Mouse (Mus musculus) thymus, adult 2 months (tissue): ENCODE measurements around the gene Slf1.

ENCODE experiments used
- CTCF ChIP-seq: fragments of 200-500 bp; IDR thresholded peaks from 2 replicates; pipeline ENCODE4 v1.5.1; 2012; ENCODE audit warnings: mild to moderate bottlenecking, control low read depth, low read length, moderate library complexity, borderline replicate concordance; ENCODE audit not compliant: control insufficient read depth, poor library complexity, insufficient read depth; ENCODE audit errors: extremely low read depth
- POLR2A ChIP-seq: fragments of 200-500 bp; IDR thresholded peaks from 2 replicates; pipeline ENCODE4 v1.6.1; 2012; ENCODE audit warnings: mild to moderate bottlenecking, low read length, control low read depth, moderate library complexity; ENCODE audit not compliant: control insufficient read depth, poor library complexity, insufficient read depth; ENCODE audit errors: extremely low read depth

DNA sequence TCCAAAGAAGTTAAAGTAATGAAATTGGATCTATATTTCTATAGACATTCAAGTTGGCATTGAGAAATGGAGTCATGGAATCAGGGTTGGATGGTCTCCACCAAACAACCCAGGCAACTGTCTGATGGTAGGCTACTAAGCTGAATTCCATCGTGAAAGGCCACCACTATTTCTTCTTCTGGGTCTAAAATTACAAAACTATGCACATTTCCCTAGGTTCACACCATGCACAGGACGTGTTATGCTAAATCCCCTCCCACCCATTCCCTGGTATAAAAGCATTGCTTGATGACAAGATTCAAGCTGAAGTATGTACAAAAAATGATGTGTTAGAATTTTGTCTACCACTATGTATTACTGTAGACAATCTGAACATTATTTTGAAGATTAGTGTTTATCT lies 116.4 kb downstream of the Slf1 start:
- TF ChIP-seq CTCF (no peak), POLR2A (no peak)
